Mouse (Mus musculus): ENCODE data around the gene Obscn.

- no peak for TF ChIP-seq POLR2A (IDR thresholded peaks at IDR 0.05; ENCODE audit: borderline replicate concordance, insufficient read depth, low read length)
- no peak for TF ChIP-seq CTCF (IDR thresholded peaks at IDR 0.05; ENCODE audit: borderline replicate concordance, insufficient read depth, low read depth, low read length)
Observed at GRCm38 (mm10) chr11:59105945-59106344, 30.3 kb downstream of the Obscn start.
